Mouse (Mus musculus): ENCODE results near the gene Itprip.

Gene Itprip

DNA sequence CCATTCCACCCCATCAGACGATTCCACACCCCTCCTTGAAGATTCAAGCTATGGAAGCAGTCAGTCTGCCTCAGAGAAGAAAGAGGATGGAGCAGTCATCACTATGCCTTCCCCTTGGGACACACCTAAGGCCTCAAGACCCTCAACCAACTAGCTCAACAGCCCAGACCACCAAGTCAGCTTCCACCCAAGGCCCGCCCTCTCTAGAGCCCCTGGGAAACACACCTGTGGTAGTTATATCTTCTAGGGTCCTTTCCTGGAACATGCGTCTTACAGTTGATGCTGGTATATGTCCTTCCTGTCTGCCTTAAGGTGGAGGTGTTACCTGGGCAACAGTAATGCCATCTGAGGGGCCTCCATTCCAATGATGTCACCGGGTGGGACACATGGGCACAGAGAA, 4.9 kb downstream of the Itprip start:
- no peak for DNase-seq

DNA sequence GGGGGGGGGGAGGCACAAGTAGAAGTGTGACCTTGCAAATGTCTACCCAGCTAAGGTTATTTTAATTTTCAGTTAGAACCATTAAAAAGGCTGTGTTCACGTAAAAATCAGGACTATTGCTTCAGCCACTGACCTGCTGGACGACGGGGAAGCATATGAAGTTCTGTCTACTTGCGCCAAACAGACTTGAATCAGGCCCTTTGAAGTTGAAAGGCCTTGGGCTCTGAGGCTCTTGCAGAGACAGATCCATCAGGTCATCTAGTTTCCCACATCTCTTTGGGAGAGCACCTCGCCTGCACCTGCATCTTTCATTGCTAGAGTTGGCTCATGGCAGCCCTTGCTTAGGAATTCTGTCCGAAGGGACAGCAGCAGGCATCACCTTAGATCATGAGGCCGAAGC, 5.8 kb downstream of the Itprip start:
- no peak for DNase-seq

DNA sequence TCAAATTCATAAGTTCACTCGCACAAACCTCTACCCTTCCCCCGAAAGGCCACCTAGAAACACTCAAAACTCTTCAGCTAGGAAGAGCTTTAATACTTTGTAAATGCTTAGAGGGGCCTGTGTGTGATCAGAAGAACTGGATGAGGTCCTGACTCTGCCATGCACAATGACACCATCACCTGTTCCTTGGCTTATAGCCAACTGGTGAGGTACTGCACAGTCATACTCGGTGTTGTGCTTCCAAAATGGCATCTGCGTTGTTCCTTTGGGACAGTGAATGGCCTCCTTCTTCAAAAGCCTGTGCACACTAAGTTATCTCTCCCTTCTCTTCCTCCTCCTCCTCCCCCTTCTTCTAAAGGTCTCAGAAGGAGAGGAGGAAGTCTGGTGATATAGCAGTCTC, 8.3 kb downstream of the Itprip start:
- DNase-seq, result no peak

DNA sequence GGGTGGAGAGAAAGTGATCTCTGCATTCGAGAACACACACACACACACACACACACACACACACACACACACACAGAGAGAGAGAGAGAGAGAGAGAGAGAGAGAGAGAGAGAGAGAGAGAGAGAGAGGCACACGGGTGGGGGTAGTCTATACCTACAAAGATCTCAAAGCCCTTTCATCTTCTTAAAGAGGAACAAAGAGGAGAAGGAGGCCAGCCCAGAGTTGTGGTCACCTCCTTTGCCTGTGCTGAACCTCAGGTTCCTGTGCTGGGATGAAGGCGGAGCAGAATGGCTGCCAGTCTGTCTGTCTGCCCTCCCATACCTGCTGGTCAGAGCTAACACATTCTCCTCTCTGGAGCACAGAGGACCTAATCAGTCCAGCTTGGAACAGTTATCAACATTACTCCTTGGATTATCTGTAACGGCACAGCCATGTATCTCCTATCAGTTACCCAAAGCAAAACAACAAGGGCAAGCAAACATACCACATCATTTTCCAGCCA, 8.9 kb downstream of the Itprip start:
- no peak for DNase-seq

DNA sequence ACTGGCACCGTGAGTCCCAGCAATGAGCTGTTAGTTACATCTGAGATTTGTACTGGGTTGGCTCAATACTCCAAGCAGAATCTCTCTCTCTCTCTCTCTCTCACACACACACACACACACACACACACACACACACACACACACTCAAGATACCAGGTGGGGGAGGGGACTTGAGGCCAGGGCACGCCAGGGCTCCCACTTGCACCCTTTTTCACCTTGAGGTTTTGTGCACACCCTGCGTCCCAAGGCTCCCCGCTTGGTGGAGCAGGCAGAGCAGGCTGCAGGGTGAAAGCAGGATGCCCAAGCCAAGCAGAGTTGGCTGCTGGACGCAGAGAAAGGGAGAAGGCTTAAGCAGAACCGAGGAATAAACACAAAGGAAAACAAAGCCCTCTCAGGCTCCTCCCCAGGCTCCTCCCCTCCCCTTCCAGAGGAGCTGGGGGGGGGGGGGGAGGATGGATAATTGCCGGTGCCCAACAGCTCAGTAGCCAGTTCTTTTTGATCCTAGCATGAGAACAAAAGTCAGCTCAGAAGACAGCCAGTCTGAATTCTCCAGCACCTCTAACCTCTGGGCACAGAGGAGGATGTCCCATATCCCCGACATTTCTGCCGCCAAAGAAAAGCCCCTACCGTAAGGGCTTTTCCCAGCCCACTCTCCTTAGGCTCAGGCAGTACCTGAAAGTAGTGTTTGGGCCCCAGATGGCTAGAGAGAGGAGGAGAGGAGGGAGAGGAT, 9.5 kb downstream of the Itprip start:
- DNase-seq, result peak; percentile 76

DNA sequence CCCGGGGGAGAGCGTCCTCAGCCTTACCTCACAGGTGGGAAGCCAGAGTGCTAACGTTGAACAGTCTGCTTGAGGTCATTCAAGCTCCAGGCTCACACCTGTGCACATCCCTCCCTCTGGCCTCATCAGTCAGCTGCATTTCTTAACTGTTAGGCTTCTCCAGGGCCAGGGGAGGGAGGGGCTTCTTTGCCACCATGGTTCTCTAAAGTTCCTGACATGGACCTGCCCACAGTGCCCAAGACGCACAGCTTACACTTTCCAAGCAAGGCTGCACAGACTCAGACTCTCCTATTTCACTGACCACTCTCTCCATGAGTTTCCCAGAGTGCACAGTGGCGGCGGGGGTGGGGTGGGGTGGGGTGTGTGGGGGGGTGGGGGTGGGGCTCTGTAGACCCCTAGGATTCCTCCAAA, 10.1 kb downstream of the Itprip start:
- DNase-seq, result no peak

DNA sequence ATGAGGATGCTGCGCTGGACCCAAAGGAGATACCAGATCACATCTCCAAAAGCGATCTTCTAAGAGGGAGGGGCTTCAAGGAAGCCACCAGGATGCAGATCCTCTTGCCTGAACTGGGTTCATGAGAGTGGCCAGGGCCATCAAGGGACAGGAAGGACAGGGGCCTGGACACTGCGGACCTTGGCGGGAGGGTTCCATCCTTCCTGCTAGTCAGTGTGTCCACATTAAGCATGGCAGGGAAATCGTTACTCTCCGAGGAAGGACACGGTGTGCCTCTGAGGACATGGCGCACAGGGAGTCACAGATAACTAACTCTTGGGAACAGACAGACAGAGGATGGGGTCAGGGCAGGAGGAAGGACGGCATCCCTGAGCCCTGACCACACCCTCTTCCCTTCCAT, 11.5 kb downstream of the Itprip start:
- DNase-seq, result no peak

DNA sequence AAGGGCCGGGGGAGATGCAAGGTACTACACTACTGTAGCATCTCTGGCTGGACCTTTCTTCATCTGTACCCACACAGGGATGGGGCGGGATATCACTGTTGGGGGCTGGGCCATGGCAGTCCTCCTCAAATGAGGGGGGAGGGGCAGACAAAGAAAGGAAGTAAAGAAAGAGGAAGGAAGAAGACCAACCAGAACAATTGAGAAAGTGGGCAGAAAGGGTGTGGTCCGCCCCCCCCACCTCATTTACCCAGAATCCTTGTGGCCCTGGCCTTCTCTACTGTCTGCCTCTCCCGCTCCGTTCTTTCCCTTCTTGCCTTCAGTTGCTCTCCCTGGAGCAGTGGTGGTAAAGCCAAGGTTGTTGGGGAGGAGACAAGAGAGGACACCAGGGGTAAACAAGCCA, 13.5 kb downstream of the Itprip start:
- no peak for DNase-seq

DNA sequence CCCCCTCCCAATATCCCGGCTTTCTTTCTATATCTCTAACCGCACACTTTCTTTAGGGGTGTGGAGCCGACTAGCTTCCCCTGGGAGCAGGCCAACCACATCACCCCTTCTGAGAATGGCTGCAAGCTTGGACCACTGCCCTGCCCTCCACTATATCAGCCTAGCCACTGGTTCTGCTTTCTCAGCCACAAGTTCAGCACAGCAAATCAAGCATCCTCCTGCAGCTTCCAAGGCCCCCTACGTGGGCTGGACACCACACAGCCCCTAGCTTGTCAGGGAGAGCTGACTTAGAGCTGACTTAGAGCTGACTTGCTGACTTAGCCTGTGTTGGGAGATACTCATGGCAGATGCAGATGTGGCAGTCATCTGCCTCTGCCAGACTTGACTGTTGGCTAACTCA, 14.0 kb downstream of the Itprip start:
- no peak for DNase-seq

DNA sequence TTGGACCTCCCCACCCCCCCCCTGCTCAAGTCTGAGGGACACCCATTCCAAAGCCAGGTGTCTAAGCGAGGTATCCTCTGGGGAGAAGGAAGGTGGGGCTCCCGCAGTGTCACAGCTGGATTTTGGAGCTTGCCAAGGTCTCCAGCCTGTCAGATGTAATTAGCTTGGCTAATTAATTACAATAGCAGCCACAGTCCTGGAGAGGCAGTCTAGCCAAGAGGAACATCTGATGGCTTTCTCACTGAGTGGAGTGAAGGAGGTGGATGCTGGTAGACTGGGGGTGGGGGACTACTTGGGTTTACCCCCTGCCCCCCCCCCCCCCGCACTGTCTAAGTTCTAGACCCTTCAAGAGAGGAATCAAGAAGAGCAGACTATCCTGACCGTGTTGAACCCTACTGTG, 15.4 kb downstream of the Itprip start:
- no peak for DNase-seq

DNA sequence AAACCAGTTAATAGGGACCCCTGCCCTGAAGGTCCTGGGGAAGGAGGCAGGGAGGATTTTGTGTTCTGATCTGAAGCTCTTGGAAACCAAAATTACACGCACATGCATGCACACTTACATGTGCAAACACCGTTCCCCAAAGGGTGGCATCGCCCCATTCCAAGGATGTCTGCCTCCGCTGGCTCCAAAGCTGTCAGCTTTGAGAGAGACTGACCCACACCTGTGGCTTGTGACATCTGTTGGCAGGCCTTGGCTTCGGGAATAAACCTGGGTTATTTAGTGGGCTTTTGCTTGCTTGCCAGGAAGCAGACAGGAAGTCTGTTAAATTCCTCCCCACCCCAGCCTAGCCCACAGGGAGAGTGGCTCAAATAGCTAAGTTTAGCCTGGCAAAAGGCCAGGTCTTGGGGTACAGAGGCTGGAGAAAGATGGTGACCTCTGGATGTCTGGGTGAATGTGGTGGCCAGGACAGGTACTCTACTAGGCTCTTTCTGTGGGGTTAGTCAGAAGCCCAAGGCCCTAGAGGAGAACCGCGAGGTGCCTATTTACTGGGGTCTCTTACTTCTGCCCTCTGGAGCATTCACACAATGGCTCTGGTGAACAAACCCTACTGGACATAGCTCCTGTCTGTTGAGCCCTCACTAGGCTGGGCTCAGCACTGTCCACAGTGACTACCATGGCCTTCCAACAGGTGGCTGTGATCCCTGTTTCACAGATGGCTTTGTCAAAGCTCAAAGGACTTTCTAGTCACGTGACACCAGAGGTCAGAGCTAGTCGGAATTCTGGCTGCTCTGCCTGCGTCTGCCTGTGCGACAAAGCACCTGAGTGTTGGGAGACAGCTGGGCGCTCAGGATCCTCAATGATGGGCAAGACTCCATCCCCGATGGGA, 16.5 kb downstream of the Itprip start:
- DNase-seq, result no peak

DNA sequence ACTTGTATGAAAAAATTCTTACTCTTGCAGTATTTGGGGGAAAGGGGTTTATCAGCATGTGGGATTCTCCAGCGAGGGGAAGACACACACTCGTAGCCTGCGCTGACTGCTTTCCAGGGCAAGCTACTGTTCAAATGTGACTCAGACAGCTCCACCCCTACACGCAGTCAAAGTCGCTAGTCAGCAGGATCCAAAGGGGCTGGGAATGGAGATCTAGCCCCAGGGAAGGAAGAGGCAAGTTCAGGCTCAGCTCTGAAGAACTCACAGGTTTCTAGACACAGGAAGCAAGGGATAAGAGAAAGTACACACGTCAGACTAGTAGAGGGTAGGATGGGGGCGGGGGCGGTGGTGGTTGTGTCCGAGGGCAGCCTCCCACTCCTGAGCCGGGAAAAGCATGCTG, 18.5 kb downstream of the Itprip start:
- DNase-seq, result no peak

DNA sequence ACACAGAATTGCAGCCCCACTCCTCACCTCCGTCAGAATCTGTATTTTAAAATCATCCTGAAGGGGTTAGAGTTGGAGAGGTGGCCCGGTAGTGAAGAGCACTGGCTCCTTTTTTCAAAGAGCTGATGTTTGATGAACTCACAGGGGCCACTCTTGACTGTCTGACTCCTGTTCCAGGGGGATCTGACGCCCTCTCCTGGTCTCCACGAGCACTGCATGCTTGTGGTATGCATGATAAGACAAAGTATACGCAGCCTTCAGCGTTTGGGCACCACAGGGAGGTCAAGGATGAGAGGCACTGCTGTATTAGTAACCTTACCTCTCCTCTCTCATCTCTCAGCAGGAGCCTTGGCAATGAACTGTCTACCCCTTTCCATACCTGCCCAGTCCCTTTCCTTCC, 19.1 kb downstream of the Itprip start:
- DNase-seq, result no peak

DNA sequence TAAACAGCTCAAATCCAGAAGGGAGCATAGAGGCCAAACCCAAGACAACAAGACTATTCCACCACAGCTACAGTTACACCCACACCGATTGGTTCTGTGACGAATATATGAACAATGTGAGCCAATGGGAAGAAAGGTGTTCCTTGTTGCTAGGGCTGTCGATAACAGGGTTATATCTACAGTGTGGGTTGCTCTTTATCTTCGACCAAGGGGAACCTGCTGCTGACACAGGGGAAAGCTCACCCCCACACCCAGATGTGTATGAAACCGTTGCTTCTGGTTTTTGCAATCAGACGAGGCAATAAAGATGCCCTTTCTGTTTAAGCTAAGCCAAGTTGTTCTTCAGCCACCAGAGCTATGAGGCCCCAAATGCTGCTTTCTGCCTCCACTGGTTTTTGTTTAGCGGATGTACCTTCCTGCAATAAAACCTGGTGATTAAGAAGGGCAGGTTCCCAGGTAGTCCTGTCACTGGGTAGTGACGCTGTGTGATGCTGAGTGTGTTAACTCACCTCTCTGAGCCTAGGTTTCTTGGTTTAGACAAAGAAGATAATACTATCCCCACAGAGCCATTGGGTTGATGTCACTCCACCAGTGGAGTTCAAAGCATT, 20.5 kb downstream of the Itprip start:
- no peak for DNase-seq

DNA sequence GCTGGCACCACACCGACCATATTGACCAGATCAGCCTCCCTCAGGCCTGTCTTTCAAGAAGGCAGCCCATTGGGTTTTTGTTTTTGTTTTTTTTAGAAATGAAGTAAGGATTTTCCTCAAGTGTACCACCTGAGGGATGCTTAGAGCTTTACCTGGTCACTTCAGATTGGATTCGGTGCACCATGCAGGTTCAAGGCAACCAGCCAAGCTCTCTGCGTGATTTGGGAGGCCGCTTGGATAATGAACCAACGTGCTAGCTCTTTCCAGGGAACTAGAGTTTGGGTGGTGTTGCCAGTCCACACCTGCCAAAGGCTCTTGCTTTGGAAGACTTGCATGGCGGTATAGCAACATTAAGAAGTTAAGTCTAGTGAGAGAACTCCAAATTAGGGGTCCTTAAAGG, 26.0 kb downstream of the Itprip start:
- no peak for DNase-seq

DNA sequence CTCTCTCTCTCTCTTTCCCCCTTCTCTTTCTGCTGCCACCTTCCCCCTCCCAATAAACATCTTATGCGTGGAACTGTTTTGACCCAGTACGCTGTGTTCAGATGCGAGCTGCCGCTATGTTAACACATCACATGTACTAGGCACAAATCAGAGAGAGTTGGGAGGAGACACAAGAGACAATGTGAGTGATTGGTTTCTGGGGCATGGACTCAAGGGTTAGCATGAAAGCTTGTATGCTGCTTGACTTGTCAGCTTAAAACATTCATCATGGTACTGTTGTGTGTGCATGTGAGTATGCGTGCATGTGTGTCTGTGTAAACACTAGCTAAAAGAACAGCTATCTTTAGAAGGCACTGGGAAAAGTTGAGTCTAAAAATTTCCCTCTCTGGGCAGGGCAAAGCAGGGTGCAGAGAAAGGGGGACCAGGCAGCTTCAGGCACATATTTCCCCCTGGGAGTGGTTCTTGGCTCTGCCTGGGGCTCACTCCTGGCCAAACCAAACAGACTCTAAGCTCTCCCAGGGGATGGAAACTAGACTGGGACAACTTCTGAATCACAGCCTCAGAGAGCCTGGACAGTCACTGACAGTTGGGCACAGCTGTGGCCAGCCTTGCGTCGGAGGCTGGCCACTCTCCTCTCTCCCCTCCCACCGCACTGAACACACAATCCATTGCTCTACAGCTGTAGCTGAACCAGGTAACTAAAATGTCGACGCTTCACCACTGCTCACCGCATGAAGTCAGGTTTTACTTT, 27.4 kb downstream of the Itprip start:
- DNase-seq, result no peak

DNA sequence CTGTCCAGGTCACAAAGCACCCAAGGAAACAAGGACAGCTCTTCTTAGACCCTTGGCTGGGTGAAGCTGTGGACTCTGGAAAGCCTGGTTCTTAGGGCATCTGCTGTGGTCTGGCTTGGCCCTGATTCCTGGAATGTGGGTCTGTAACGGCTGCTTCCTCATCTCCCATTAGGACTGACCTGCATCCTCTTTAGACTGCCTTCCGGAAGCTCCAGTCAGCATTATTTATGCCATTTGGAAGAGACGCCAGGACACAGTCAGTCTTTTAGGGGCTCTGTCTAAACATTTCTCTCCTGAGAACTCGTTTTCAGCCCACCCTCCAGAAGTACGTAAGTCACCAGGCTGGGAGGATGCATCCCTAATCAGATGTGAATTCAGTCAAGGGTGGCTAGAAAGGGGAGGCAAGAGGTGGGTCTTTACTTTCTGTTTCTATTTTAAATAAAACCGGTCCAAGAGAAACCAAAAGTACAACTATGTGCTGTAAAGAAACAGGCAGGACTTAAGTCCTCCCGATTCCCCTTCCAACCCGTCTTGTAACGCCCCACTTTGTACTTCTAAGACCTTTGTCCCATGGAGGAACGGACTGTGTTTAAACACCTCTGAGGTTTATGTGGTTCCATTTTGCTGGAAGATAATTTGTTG, 28.5 kb downstream of the Itprip start:
- peak; percentile 9 for DNase-seq

DNA sequence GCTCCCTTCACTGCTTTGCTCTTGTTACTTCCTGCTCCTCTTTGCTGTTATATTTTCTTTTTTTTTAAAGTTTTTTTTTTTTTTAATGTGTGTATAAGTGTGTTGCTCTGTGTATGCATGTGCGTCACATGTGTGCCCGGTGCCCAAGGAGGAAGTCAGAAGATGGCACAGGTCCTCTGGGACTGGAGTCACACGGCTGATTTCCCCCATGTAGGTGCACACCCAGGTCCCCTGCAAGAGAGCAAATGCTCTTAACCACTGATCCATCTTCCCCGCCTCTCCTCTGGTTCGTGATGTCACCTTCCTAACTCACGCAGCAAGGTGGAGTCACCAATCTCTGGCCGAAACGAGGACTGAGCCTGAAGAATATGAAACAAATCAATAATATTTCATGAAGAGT, 31.1 kb downstream of the Itprip start:
- no peak for DNase-seq

DNA sequence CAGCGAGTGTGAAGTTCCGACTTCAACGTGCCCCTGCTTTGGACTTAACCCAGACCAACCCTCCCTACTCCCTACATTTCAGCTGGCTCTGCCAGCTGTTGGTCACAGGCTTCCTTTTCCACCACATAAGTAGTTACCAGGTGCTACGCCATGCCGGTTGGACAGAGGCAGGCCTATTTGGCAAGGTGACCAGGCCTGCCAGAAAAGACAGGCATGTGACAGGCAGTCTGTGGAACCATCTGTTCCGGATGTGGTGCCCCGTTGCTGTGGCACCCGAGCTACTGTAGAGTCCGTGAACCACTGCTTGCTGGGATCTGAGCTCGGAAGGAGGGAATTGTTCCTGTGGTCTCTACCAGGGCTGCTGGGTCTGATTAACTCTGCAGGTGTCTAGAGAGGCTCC, 31.7 kb downstream of the Itprip start:
- DNase-seq, result no peak

DNA sequence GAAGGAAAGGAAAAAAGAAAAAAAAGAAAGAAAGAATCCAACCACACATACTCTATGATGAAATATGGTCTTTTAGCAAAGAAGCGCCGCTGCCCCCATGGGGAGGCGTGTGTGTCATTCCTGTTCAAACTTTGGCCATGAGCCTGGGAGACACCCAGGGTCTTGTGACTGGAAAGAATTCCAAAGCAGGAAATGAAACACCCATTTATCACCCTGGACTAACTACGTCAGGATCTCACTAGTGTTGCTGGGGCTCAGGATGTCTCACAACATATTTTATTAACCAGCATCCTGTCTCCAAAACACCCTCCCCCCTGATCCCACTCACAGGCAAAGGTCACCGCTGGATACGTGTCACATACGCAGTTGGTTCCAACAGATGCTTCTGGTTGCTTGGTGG, 32.5 kb downstream of the Itprip start:
- DNase-seq, result no peak

DNA sequence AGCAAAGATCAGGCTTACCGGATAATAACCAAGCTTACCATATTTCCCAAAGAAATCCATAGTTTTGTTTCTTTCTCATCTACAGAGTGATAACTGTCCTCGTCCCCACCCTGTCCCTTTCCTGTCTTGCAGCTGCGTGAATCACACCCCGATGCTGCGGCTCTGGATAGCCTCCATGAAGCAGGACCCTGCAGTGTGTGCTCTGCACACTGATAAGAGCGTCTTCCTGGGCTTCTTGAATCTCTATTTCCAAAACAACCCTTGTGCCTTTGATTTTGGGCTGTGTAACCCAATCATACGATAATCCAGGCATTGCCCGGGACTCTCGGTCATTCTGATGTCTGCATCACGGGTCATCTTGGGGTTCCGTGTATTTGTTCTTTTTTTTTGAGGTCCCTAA, 33.2 kb downstream of the Itprip start:
- no peak for DNase-seq

DNA sequence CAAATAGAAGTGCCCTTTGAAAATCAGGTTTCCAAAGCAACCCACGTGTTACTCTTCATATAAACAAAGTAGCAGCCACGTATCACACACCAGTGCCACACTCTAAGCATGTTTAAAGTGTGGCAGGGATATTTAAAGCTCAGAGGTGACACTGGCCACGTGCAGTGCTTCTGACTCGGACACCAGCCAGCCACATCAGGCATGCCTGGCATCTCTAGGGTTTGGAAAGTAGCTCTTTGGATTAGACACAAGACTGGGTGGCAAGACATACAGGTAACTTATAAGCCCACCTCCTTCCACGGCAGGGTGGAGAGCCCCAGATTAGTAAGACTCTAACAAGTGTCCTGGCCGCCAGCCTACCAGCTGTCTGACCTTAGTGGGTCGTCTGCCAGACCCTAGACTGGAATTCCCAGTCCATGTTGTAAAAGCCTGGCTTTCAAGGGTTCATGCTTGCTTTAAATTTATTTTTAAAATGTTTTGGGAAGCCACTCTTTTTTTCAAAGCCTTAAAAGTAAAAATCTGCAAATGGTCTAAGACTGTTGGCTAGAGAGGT, 33.8 kb downstream of the Itprip start:
- DNase-seq, result no peak
